Mouse (Mus musculus) brown adipose tissue, adult 24 weeks (tissue): Measurements from ENCODE around the gene Pmpcb. TPM values are rescaled to one million over a fixed set of nuclear protein-coding genes. Genes with fewer than 3 reads are reported as not detected.

ENCODE experiments used
- H3K27ac ChIP-seq: fragments of 200-500 bp; replicated peaks from 2 replicates; pipeline ENCODE4 v1.5.1; 2012; ENCODE audit warnings: low read depth, mild to moderate bottlenecking, low read length
- H3K4me1 ChIP-seq: fragments of 200-500 bp; 2 replicates; pipeline ENCODE4 v1.6.1; 2012; ENCODE audit warnings: low read length, mixed read lengths; ENCODE audit not compliant: control insufficient read depth, insufficient read depth, insufficient read length
- H3K4me3 ChIP-seq: fragments of 200-500 bp; 2 replicates; pipeline ENCODE4 v1.5.1; 2012; ENCODE audit warnings: low read depth, mild to moderate bottlenecking, low read length, moderate library complexity; ENCODE audit not compliant: insufficient read depth
- polyA plus RNA-seq: library from polyadenylated mRNA; stranded (reverse); fragments of >200 nt; gene quantifications from 2 replicates; pipeline ENCODE4 v1.2.4, GENCODE M21; 2012; ENCODE audit not compliant: missing spikeins, insufficient read depth, insufficient read length

Gene Pmpcb
- polyA plus RNA-seq, 1 experiment, result 475 TPM

GRCm38 (mm10) chr5:21743606-21744005 is 6.7 kb downstream of the Pmpcb start:
- H3K4me1 ChIP-seq, result no peaks in the 10 kb centered on the region
- H3K27ac ChIP-seq, result no peak overlapping the region
- H3K4me3 ChIP-seq, result no peak overlapping the region

GRCm38 (mm10) chr5:21744651-21745050 is 7.7 kb downstream of the Pmpcb start:
- Histone ChIP-seq H3K27ac (no peak overlapping the region), H3K4me1 (no peaks in the 10 kb centered on the region), H3K4me3 (no peak overlapping the region)

DNA sequence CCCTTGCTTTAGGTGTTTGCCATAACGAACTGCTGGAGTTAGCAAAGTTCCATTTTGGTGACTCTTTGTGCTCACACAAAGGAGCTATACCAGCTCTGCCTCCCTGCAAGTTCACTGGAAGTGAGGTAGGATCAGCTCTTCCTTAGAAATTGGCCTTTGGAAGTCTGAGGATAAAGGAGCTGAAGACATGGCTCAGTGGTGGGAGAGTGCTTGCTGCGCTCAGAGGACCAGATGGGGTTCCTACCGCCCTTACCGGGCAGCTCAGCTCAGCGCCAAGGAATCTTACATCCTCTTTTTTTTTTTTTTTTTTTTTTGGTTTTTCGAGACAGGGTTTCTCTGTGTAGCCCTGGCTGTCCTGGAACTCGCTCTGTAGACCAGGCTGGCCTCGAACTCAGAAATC is 9.0 kb downstream of the Pmpcb start:
- Histone ChIP-seq H3K4me1 (no peaks in the 10 kb centered on the region), H3K27ac (no peak overlapping the region)

GRCm38 (mm10) chr5:21768506-21768905 is 31.6 kb downstream of the Pmpcb start:
- no peak overlapping the region for H3K27ac ChIP-seq
- H3K4me1 ChIP-seq, result no peaks in the 10 kb centered on the region

More for the DNA sequence above, 9.0 kb downstream of the Pmpcb start:
- H3K4me3 ChIP-seq, result no peak overlapping the region

DNA sequence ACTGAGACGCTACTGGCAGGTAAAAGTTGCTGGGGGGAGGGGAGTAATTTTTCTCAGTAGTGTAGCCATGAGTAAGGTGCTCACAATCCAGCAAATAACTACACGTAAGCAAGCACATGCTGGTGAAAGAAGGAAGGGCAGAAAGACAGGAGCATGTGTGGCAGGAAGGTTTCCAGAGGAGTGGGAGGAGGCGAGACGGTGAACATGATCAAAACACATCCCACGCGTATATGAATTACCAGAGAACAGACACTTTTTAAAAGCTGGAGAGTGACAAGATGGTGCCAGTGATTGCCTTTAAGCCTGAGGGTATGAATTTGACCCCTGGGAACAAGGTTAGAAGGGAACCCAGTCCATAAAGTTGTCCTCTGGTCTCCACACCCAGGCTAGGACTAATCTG is 32.9 kb downstream of the Pmpcb start:
- Histone ChIP-seq H3K4me3 (no peak overlapping the region), H3K27ac (no peak overlapping the region), H3K4me1 (no peaks in the 10 kb centered on the region)

More at GRCm38 (mm10) chr5:21768506-21768905, 31.6 kb downstream of the Pmpcb start:
- H3K4me3 ChIP-seq, result no peak overlapping the region

DNA sequence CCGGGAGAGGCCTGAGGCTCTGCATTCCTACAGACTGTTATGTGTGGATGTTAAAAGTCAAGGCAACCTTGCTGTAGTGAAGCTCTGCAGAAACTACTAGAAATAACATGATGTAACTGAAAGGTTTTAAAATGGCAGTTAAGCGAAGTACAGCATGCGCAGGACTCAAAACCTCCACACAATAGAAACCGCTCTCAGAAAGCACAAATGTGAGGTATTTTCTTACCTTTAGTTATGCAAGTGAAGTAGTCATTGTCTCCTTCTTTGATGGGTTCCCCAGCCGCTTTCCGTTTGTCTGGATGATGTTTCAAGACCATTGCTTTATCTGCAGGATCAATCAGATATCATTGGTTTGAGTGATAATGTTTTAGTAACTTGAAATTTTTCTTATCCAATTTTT is 39.5 kb downstream of the Pmpcb start:
- H3K27ac ChIP-seq, result no peak overlapping the region
- no peaks in the 10 kb centered on the region for H3K4me1 ChIP-seq
- H3K4me3 ChIP-seq, result no peak overlapping the region

GRCm38 (mm10) chr5:21784161-21785052 is 47.5 kb downstream of the Pmpcb start:
- no peak overlapping the region for H3K27ac ChIP-seq
- peak overlapping the region; percentile 98 for H3K4me3 ChIP-seq
- peaks cover 9% of the 10 kb centered on the region; the same call in 1 of the 2 replicates for H3K4me1 ChIP-seq

DNA sequence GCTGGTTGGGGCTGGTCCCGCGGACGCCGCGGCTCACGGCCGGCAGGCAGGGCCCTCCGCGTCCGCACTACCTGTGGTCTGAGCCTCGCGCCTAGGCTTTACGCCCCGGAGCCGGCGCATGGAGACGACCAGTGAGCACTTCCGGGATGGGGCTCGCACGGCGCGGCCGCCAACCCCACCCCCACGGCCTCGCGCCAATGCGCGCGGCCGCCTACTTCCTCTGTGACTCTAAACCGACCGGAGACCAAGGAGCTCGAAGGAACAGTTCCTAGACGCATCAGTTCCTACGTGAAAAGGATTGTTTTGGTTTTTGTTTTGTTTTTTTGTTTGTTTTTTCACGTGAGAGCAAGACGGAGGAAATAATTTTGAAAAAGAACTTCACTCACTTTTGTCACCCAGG is 48.1 kb downstream of the Pmpcb start, which contains the start of the genes Dnajc2 and Psmc2:
Gene Dnajc2, minus strand, starts transcription at position 199 of the 400 bp plus-strand sequence.
Gene Psmc2, plus strand, starts transcription at position 231 of the 400 bp plus-strand sequence.
- Histone ChIP-seq H3K27ac (no peak within 1 kb of the TSS), H3K4me3 (peak within 1 kb of the TSS; percentile 98)

GRCm38 (mm10) chr5:21785776-21786175 is 48.8 kb downstream of the Pmpcb start:
- Histone ChIP-seq H3K4me1 (peaks cover 10% of the 10 kb centered on the region; the same call in 1 of the 2 replicates), H3K4me3 (no peak overlapping the region), H3K27ac (no peak overlapping the region)

More for the DNA sequence above, 48.1 kb downstream of the Pmpcb start, which contains the start of the genes Dnajc2 and Psmc2:
- H3K4me1 ChIP-seq, result peaks cover 10% of the 10 kb centered on the region; the same call in 1 of the 2 replicates

DNA sequence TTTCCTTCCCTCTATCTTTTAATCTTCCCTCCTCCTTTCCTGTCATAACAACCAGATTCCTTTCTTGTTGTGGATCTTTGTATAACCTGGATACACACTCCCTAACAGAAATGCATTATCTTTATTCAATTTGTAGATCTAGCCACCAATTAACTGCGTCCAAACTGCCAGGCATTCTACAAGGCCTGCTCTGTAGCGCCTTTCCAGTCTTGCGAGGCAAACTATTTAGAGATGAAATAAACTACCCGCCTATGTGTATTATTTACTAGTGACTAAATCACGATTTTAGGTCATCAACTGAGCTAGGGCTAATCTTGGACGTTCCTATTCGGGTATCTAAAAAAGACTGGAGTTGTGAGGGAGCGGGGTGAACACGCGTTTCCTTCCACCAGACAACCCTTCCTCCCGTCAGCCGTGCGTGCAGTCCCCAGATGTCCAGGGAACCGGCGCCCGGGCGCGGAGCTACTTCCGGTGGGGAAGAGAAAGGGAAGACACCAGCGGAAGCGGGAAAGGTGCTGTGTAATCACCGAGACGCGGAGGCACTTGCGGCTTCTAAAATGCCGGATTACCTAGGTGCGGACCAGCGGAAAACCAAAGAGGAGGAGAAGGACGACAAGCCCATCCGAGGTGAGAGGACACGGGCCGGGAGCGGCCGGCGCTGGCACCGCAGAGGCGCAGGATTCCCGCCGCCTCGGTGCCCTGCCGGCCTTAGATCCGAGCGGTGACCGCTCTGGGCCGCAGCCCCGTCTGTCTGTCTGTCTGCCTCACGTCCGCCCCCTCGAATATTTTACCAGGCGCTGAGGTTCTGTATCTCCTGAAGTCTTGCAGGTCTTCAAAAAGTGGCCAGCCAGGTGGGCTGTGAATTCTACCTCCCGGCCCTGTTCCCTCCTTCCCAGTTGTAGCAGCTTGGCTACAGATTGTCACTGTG is 49.6 kb downstream of the Pmpcb start:
- Histone ChIP-seq H3K4me3 (peak overlapping the region; percentile 81), H3K4me1 (peaks cover 10% of the 10 kb centered on the region; the same call in 1 of the 2 replicates), H3K27ac (peak overlapping the region; percentile 84)

GRCm38 (mm10) chr5:21787186-21788105 is 50.5 kb downstream of the Pmpcb start:
- Histone ChIP-seq H3K4me1 (peaks cover 10% of the 10 kb centered on the region; the same call in 1 of the 2 replicates), H3K27ac (peak overlapping the region; percentile 84; the same call in 1 of the 2 replicates), H3K4me3 (peak overlapping the region; percentile 81)

- Histone ChIP-seq H3K27ac (no peak overlapping the region), H3K4me3 (no peak overlapping the region), H3K4me1 (peaks cover 10% of the 10 kb centered on the region; the same call in 1 of the 2 replicates)
These were observed 52.1 kb downstream of the Pmpcb start for GRCm38 (mm10) chr5:21789061-21789460.

DNA sequence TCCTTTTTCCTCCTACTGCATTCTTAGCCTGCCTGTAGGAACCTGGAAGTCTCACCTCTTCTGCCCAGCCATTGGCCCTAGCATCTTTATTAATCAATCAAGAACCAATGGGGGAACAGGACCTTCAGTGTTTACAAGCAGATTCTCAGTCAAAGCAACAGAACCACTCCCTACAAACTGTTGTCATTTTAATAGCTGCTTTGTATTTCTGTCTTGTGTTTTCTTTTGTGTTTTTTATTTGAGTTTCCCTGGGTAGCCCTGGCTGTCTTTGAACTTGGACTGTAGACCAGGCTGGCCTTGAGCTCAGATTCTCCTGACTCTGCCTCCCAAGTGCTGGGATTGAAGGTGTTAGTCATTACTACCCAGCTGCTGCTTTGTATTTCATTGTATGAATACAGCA is 55.2 kb downstream of the Pmpcb start:
- peaks cover 10% of the 10 kb centered on the region; the same call in 1 of the 2 replicates for H3K4me1 ChIP-seq
- no peak overlapping the region for H3K27ac ChIP-seq
- H3K4me3 ChIP-seq, result no peak overlapping the region

- no peak overlapping the region for H3K4me3 ChIP-seq
- no peaks in the 10 kb centered on the region for H3K4me1 ChIP-seq
- no peak overlapping the region for H3K27ac ChIP-seq
These were observed 66.0 kb downstream of the Pmpcb start for GRCm38 (mm10) chr5:21802907-21803306.
